Mouse (Mus musculus) gastrocnemius, postnatal 36 days (tissue): Measurements from ENCODE around the gene Osgep. TPM values are rescaled to one million over a fixed set of nuclear protein-coding genes. Genes with fewer than 3 reads are reported as not detected.
"Not testable (repeated sequence)": the region's sequence is repeated elsewhere in the genome, so short reads cannot be mapped to it uniquely, and the experiment has no call there.

Source experiments
- DNase-seq, 2 experiments: peaks; one replicate each; pipeline ENCODE4 v3.0.0; 2022
- intact Hi-C: fragments of 180-260 bp; cut with DNase I; formaldehyde crosslinking; loops from one replicate; pipeline ENCODE4 v1.15.1; 2025
- total RNA-seq, 2 experiments: library from RNA; stranded (reverse); gene quantifications; 2 replicates each; pipeline ENCODE4 v1.2.3; 2021

Gene Osgep
- total RNA-seq, 2 experiments from 2014 or later: 38.3 to 46.7 TPM

DNA sequence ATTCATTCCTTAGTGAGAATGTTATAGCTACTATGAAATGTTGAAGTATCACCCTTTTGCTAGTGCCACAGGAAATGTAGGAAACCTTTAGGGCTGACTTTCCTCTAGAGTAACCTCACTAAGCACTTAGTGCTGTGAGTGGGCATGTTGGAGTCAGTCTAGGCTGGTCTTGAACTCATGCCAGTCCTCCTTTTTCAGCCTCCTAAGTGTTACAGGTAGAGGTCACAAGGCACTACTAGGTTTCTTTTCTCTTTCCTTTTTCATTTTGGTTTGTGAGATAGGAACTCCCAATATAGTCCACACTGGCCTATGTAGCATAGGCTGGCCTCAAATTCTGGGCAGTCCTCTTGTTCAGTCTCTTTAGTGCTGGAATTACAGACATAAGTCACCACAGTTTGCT, 29.3 kb downstream of the Osgep start:
- intact Hi-C loops: no loop called here
- no peak for DNase-seq

- DNase-seq: peak; percentile 26 to 38
- intact Hi-C loops: no loop called here
Observed at GRCm38 (mm10) chr14:50892541-50893459, 31.9 kb downstream of the Osgep start.

- intact Hi-C loops: no loop called here
- DNase-seq: no peak
Observed at GRCm38 (mm10) chr14:50892091-50892490, 32.6 kb downstream of the Osgep start.

GRCm38 (mm10) chr14:50891621-50892020, 33.1 kb downstream of the Osgep start:
- no peak for DNase-seq
- intact Hi-C loops: no loop called here

DNA sequence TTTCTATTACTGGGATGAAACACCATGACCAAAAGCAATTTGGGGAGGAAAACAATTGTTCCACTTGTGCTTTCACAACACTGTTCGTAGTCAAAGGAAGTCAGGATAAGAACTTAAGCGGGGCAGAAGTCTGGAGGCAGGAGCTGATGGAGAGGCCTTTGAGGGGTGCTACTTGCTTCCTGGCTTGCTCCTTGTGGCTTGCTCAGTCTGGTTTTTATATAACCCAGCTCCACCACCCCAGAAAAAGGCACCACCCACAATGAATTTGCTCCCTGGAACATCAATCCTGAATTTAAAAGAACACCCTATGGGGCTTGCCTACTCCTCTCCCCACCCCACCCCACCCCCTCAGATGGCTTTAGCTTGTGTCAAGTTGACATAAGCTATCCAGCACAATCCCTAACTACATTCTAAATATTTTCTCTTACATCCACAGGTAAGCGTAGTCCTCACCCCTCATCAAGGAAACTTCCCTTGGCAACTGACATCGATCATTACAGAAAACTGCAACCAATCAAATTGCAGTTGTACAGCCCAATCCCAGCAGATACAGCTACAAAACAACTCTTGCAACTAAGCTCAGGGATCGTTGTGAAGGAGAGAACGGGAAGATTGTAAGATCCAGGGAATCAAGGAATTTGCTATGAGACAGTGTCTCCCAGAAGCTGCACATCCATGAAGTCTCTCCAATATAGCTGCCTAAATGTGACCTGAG, 48.3 kb downstream of the Osgep start:
- intact Hi-C loops: no loop called here
- DNase-seq: no peak

DNA sequence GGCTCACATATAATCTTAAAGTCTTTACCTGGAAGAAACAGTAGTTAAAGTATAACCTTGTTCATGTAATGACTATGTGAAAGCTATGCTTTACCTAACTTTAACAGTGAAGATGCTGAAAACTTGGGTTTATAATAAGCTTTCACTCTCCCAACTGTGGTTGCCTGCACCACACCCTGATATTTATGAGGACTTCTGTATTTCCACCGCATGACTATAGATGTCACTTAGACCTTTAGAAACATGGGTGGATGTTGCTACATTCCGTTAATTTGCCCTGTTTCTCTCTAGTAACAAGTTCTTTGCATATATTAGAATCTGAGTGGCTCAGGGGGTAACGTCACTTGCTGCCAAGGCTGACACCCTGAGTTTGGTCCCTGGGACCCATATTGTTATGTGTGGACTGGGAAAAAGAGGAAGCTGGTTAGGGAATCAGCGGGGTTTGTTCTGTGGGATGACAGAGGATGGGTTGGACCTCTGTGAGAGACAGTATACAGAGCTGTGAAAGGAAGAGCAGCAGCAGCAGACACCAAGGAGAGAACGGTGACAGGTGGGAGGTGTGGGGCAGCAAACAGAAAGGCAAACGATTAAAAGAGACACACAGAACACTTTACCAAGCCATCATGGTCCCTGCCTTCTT, 49.0 kb downstream of the Osgep start:
- intact Hi-C loops: no loop called here
- no peak for DNase-seq

DNA sequence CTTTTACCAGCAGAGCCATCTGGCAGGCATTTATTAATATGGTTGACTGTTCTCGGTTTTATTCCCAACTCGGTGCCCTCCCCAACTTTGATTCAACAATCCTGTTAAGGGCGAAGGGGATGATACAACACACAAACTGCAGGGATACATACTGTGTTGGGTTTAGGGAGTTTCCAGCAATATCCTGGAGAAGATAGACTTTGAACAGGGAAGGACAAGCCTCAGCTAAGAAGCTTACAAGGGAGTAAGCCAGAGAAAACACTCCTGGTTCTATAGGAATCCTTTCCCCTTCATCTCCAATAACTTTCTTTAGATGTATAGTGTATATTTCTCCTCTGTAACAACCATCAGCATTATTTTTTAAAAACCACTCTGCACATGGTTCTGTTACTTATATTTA, 49.5 kb downstream of the Osgep start:
- DNase-seq: no peak
- intact Hi-C loops: no loop called here

- DNase-seq: no peak
- intact Hi-C loops: no loop called here
Observed at GRCm38 (mm10) chr14:50871284-50871683, 53.4 kb downstream of the Osgep start.

GRCm38 (mm10) chr14:50870805-50871143, 53.9 kb downstream of the Osgep start:
- intact Hi-C loops: no loop called here
- DNase-seq: no peak

- intact Hi-C loops: loop anchor here (5.0 kb wide), 1 partner anchor 63 kb away; the partner anchor contains the start of genes Ccnb1ip1 and Parp2
- DNase-seq: peak; percentile 57 to 79
Observed at GRCm38 (mm10) chr14:50869889-50870804, 54.5 kb downstream of the Osgep start, which contains the start of gene Tep1. TSS of gene Tep1 (minus strand) at chr14:50870560.

DNA sequence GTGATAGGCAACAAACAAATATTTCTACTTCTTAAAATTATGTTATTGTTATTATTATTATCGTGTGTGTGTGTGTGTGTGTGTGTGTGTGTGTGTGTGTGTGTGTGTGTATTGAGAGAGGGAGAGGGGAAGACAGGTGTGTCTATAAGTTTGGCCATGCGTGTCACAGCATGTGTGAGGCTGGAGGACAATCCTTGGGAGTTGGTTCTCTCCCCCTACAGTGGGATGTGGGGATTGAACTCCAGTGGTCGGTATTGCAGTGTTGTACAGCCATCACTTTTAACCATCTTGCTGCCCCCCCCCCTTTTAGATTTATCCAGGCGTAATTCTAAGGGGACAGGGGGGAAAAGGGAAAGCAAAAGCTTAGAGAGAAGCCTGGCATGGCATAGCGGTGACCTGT, 56.0 kb downstream of the Osgep start:
- intact Hi-C loops: loop anchor here (5.0 kb wide), 1 partner anchor 61 kb away; the partner anchor contains the start of genes Ccnb1ip1 and Parp2
- DNase-seq: no peak

DNA sequence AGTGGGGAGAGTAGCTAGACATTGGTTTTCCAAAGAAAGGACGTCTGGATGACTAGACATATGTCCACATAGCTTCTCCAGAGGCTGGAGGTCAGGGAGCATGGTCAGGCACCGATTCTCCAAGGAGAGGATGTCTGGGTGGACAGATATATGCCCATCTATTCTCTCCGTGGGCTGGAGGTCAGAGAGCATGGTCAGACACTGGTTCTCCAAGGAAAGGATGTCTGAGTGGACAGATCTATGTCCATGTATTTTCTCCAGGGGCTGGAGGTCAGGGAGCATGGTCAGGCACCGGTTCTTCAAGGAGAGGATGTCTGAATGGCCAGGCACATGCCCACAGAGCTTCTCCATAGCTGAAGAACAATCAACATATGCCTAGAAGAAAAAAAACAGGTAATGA, 56.5 kb downstream of the Osgep start:
- intact Hi-C loops: loop anchor here (5.0 kb wide), 1 partner anchor 61 kb away; the partner anchor contains the start of genes Ccnb1ip1 and Parp2
- DNase-seq: no peak

DNA sequence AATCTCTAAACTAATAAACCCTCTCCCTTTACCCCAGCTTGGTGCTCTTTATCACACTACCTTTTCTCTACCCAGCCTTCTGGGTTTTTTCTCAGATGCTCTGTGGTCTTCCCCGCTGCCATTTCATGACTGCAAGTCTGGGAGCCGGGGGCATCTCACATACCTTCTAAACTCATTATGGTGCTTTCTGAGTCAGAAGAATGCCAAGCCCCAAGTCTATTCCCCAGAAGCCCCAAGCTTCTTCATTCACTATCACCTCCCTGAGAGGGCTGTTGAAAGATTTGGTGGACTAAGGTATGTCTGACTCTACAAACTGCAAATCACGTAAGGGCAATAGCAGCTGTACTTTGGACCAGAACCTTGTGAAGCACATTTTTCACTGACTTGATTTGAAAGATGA, 57.7 kb downstream of the Osgep start:
- no peak for DNase-seq
- intact Hi-C loops: loop anchor here (5.0 kb wide), 1 partner anchor 60 kb away; the partner anchor contains the start of genes Ccnb1ip1 and Parp2

- not testable (repeated sequence) for DNase-seq
- intact Hi-C loops: loop anchor here (5.0 kb wide), 1 partner anchor 58 kb away; the partner anchor contains the start of genes Ccnb1ip1 and Parp2
Observed at GRCm38 (mm10) chr14:50865005-50865404, 59.7 kb downstream of the Osgep start.

DNA sequence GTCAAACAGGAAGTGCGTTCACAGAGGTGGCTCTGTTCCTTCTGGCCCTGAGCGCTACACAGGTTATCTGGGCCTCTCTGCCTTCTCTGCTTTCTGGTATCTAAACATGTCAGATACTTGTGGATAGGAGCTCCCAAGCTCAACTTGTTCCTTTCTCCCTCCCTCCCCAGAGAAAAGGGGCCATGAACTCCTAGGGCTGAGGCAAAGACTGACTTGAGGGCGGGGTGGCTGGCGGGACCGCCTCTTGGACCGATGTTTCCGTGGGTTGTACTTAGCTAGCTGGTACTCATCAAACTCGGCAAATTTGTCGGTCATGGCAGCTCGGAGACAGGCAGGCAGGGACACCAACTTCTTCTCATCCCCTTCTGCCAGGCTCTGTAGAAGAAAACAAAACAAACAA, 62.1 kb downstream of the Osgep start:
- intact Hi-C loops: no loop called here
- DNase-seq: no peak

Other genes with a start within 250 kb of the Osgep start
- gene Olfr747, start 231.7 kb downstream of the Osgep start, total RNA-seq: not detected
- gene Olfr748, start 217.5 kb downstream of the Osgep start, total RNA-seq: not detected
- gene Olfr749, start 179.8 kb downstream of the Osgep start, total RNA-seq: not detected
- gene Ttc5, start 139.4 kb downstream of the Osgep start, total RNA-seq: 1 to 10 TPM; 5.8 to 7.1 TPM
- under 1 TPM in 1 of 2 experiments, not detected in 1; 0.86 TPM for gene Ccnb1ip1, start 117.2 kb downstream of the Osgep start, total RNA-seq
- gene Parp2, start 117.1 kb downstream of the Osgep start, total RNA-seq: 10 to 100 TPM in 1 of 2 experiments, 1 to 10 TPM in 1; 8.0 to 10.2 TPM
- 1 to 10 TPM; 6.6 to 8.8 TPM for gene Tep1, start 54.3 kb downstream of the Osgep start, total RNA-seq
- 100 to 1,000 TPM; 100 to 136 TPM for gene Klhl33, start 27.4 kb downstream of the Osgep start, total RNA-seq
- gene Apex1, start 75 bp upstream of the Osgep start, total RNA-seq: 10 to 100 TPM; 26.9 to 28.6 TPM
- gene Pip4p1, start 6.0 kb upstream of the Osgep start, total RNA-seq: 10 to 100 TPM; 12.4 to 15.4 TPM
- gene Pnp, start 6.2 kb upstream of the Osgep start, total RNA-seq: 1 to 10 TPM; 3.9 to 4.3 TPM
- gene Gm49342, start 19.6 kb upstream of the Osgep start, total RNA-seq: 1 to 10 TPM; 2.4 to 5.2 TPM
- under 1 TPM in 1 of 2 experiments, not detected in 1; 0.41 TPM for gene Pnp2, start 31.1 kb upstream of the Osgep start, total RNA-seq
- gene Rnase10, start 82.9 kb upstream of the Osgep start, total RNA-seq: not detected
- not detected for gene Rnase9, start 117.0 kb upstream of the Osgep start, total RNA-seq
- gene Rnase11, start 125.3 kb upstream of the Osgep start, total RNA-seq: not detected
- not detected for gene Rnase12, start 132.8 kb upstream of the Osgep start, total RNA-seq
- gene Olfr750, start 149.5 kb upstream of the Osgep start, total RNA-seq: not detected
- 10 to 100 TPM; 30.2 to 30.3 TPM for gene Rnase4, start 166.2 kb upstream of the Osgep start, total RNA-seq
- 1 to 10 TPM; 3.1 TPM for gene Ang, start 166.3 kb upstream of the Osgep start, total RNA-seq
- gene Eddm3b, start 189.5 kb upstream of the Osgep start, total RNA-seq: not detected
- under 1 TPM in 1 of 2 experiments, not detected in 1; 0.22 TPM for gene Rnase6, start 199.0 kb upstream of the Osgep start, total RNA-seq
- not detected for gene Rnase1, start 221.9 kb upstream of the Osgep start, total RNA-seq
- gene Rnase2b, start 237.4 kb upstream of the Osgep start, total RNA-seq: not detected